Mouse (Mus musculus): ENCODE results near the gene Slamf1. TPM values are rescaled to one million over a fixed set of nuclear protein-coding genes. Genes with fewer than 3 reads are reported as not detected.

The Slamf1 gene
- polyA plus RNA-seq, 1 experiment from 2014 or later, result 0.19 TPM

- Histone ChIP-seq H3K9ac (replicated peaks; ENCODE audit: low read depth, low read length) (no peak overlapping the region), H3K27me3 (ENCODE audit: control insufficient read depth, insufficient read depth, low read length) (no peaks in the 10 kb centered on the region), H3K27ac (ENCODE audit: low read length) (no peak overlapping the region), H3K9me3 (ENCODE audit: control insufficient read depth, low read depth, low read length) (no peaks in the 10 kb centered on the region), H3K4me3 (ENCODE audit: low read depth, low read length) (no peak overlapping the region), H3K4me2 (replicated peaks; ENCODE audit: low read depth, low read length) (no peak overlapping the region), H3K36me3 (ENCODE audit: control insufficient read depth, insufficient read depth, low read length) (no peaks in the 10 kb centered on the region), H3K4me1 (ENCODE audit: control insufficient read depth, insufficient read depth, low read length) (no peaks in the 10 kb centered on the region)
- 31% methylated on average over 1 of the region's 1 CpGs for WGBS
- no peak for ATAC-seq (ENCODE audit: insufficient number of reproducible peaks, insufficient read depth, low FRiP score, low read depth)
Observed at GRCm38 (mm10) chr1:171821331-171821730, 54.4 kb downstream of the Slamf1 start.

GRCm38 (mm10) chr1:171825462-171825861 is 58.5 kb downstream of the Slamf1 start:
- H3K9ac ChIP-seq (replicated peaks; ENCODE audit: low read depth, low read length), result no peak overlapping the region
- H3K4me1 ChIP-seq (ENCODE audit: control insufficient read depth, insufficient read depth, low read length), result no peaks in the 10 kb centered on the region
- no peak overlapping the region for H3K4me2 ChIP-seq (replicated peaks; ENCODE audit: low read depth, low read length)
- H3K9me3 ChIP-seq (ENCODE audit: control insufficient read depth, low read depth, low read length), result no peaks in the 10 kb centered on the region
- H3K36me3 ChIP-seq (ENCODE audit: control insufficient read depth, insufficient read depth, low read length), result no peaks in the 10 kb centered on the region
- H3K27me3 ChIP-seq (ENCODE audit: control insufficient read depth, insufficient read depth, low read length), result no peaks in the 10 kb centered on the region
- H3K27ac ChIP-seq (ENCODE audit: low read length), result no peak overlapping the region
- no peak overlapping the region for H3K4me3 ChIP-seq (ENCODE audit: low read depth, low read length)
- ATAC-seq (ENCODE audit: insufficient number of reproducible peaks, insufficient read depth, low FRiP score, low read depth), result no peak
- 43% methylated on average over 4 of the region's 4 CpGs for WGBS

- Histone ChIP-seq H3K4me2 (replicated peaks; ENCODE audit: low read depth, low read length) (no peak overlapping the region), H3K4me1 (ENCODE audit: control insufficient read depth, insufficient read depth, low read length) (no peaks in the 10 kb centered on the region), H3K36me3 (ENCODE audit: control insufficient read depth, insufficient read depth, low read length) (no peaks in the 10 kb centered on the region), H3K9ac (replicated peaks; ENCODE audit: low read depth, low read length) (no peak overlapping the region), H3K27me3 (ENCODE audit: control insufficient read depth, insufficient read depth, low read length) (no peaks in the 10 kb centered on the region), H3K27ac (ENCODE audit: low read length) (no peak overlapping the region), H3K9me3 (ENCODE audit: control insufficient read depth, low read depth, low read length) (no peaks in the 10 kb centered on the region), H3K4me3 (ENCODE audit: low read depth, low read length) (no peak overlapping the region)
- ATAC-seq (ENCODE audit: insufficient number of reproducible peaks, insufficient read depth, low FRiP score, low read depth), result no peak
Observed at GRCm38 (mm10) chr1:171826164-171826563, 59.2 kb downstream of the Slamf1 start.

- Histone ChIP-seq H3K27ac (ENCODE audit: low read length) (no peak overlapping the region), H3K9ac (replicated peaks; ENCODE audit: low read depth, low read length) (no peak overlapping the region), H3K36me3 (ENCODE audit: control insufficient read depth, insufficient read depth, low read length) (no peaks in the 10 kb centered on the region), H3K9me3 (ENCODE audit: control insufficient read depth, low read depth, low read length) (no peaks in the 10 kb centered on the region), H3K4me3 (ENCODE audit: low read depth, low read length) (no peak overlapping the region), H3K4me1 (ENCODE audit: control insufficient read depth, insufficient read depth, low read length) (no peaks in the 10 kb centered on the region), H3K4me2 (replicated peaks; ENCODE audit: low read depth, low read length) (no peak overlapping the region), H3K27me3 (ENCODE audit: control insufficient read depth, insufficient read depth, low read length) (no peaks in the 10 kb centered on the region)
- no peak for ATAC-seq (ENCODE audit: insufficient number of reproducible peaks, insufficient read depth, low FRiP score, low read depth)
Observed at GRCm38 (mm10) chr1:171827674-171828073, 60.7 kb downstream of the Slamf1 start.

GRCm38 (mm10) chr1:171839488-171839887 is 72.6 kb downstream of the Slamf1 start, which contains the start of gene Cd84:
Cd84 (plus strand) TSS chr1:171839697.
- no peak within 1 kb of the TSS for H3K4me2 ChIP-seq (replicated peaks; ENCODE audit: low read depth, low read length)
- no peaks in the 10 kb centered on the region for H3K9me3 ChIP-seq (ENCODE audit: control insufficient read depth, low read depth, low read length)
- H3K4me3 ChIP-seq (ENCODE audit: low read depth, low read length), result no peak within 1 kb of the TSS
- H3K36me3 ChIP-seq (ENCODE audit: control insufficient read depth, insufficient read depth, low read length), result no peaks in the 10 kb centered on the region
- no peak within 1 kb of the TSS for H3K9ac ChIP-seq (replicated peaks; ENCODE audit: low read depth, low read length)
- WGBS, result 85% methylated on average over 3 of the region's 3 CpGs
- no peaks in the 10 kb centered on the region for H3K27me3 ChIP-seq (ENCODE audit: control insufficient read depth, insufficient read depth, low read length)
- H3K4me1 ChIP-seq (ENCODE audit: control insufficient read depth, insufficient read depth, low read length), result no peaks in the 10 kb centered on the region
- ATAC-seq (ENCODE audit: insufficient number of reproducible peaks, insufficient read depth, low FRiP score, low read depth), result no peak
- H3K27ac ChIP-seq (ENCODE audit: low read length), result no peak within 1 kb of the TSS

GRCm38 (mm10) chr1:171840450-171841023 is 73.6 kb downstream of the Slamf1 start:
- no peak for ATAC-seq (ENCODE audit: insufficient number of reproducible peaks, insufficient read depth, low FRiP score, low read depth)
- no peak overlapping the region for H3K27ac ChIP-seq (ENCODE audit: low read length)
- WGBS, result 75% methylated on average over 4 of the region's 4 CpGs

GRCm38 (mm10) chr1:171845035-171845754 is 78.3 kb downstream of the Slamf1 start:
- H3K4me3 ChIP-seq (ENCODE audit: low read depth, low read length), result no peak overlapping the region
- no peaks in the 10 kb centered on the region for H3K27me3 ChIP-seq (ENCODE audit: control insufficient read depth, insufficient read depth, low read length)
- no peaks in the 10 kb centered on the region for H3K9me3 ChIP-seq (ENCODE audit: control insufficient read depth, low read depth, low read length)
- H3K4me2 ChIP-seq (replicated peaks; ENCODE audit: low read depth, low read length), result no peak overlapping the region
- no peak overlapping the region for H3K27ac ChIP-seq (ENCODE audit: low read length)
- no peak overlapping the region for H3K9ac ChIP-seq (replicated peaks; ENCODE audit: low read depth, low read length)
- 78% methylated on average over 5 of the region's 5 CpGs for WGBS
- ATAC-seq (ENCODE audit: insufficient number of reproducible peaks, insufficient read depth, low FRiP score, low read depth), result no peak
- H3K36me3 ChIP-seq (ENCODE audit: control insufficient read depth, insufficient read depth, low read length), result no peaks in the 10 kb centered on the region
- no peaks in the 10 kb centered on the region for H3K4me1 ChIP-seq (ENCODE audit: control insufficient read depth, insufficient read depth, low read length)

More at GRCm38 (mm10) chr1:171840450-171841023, 73.6 kb downstream of the Slamf1 start:
- Histone ChIP-seq H3K4me1 (ENCODE audit: control insufficient read depth, insufficient read depth, low read length) (no peaks in the 10 kb centered on the region), H3K9me3 (ENCODE audit: control insufficient read depth, low read depth, low read length) (no peaks in the 10 kb centered on the region), H3K36me3 (ENCODE audit: control insufficient read depth, insufficient read depth, low read length) (no peaks in the 10 kb centered on the region), H3K27me3 (ENCODE audit: control insufficient read depth, insufficient read depth, low read length) (no peaks in the 10 kb centered on the region), H3K9ac (replicated peaks; ENCODE audit: low read depth, low read length) (no peak overlapping the region), H3K4me2 (replicated peaks; ENCODE audit: low read depth, low read length) (no peak overlapping the region), H3K4me3 (ENCODE audit: low read depth, low read length) (no peak overlapping the region)

- no peaks in the 10 kb centered on the region for H3K27me3 ChIP-seq (ENCODE audit: control insufficient read depth, insufficient read depth, low read length)
- no peaks in the 10 kb centered on the region for H3K9me3 ChIP-seq (ENCODE audit: control insufficient read depth, low read depth, low read length)
- no peaks in the 10 kb centered on the region for H3K36me3 ChIP-seq (ENCODE audit: control insufficient read depth, insufficient read depth, low read length)
- H3K4me2 ChIP-seq (replicated peaks; ENCODE audit: low read depth, low read length), result no peak overlapping the region
- H3K4me3 ChIP-seq (ENCODE audit: low read depth, low read length), result no peak overlapping the region
- no peak for ATAC-seq (ENCODE audit: insufficient number of reproducible peaks, insufficient read depth, low FRiP score, low read depth)
- no peak overlapping the region for H3K9ac ChIP-seq (replicated peaks; ENCODE audit: low read depth, low read length)
- H3K4me1 ChIP-seq (ENCODE audit: control insufficient read depth, insufficient read depth, low read length), result no peaks in the 10 kb centered on the region
- no peak overlapping the region for H3K27ac ChIP-seq (ENCODE audit: low read length)
Observed at GRCm38 (mm10) chr1:171848201-171848600, 81.3 kb downstream of the Slamf1 start.

- Histone ChIP-seq H3K9ac (replicated peaks; ENCODE audit: low read depth, low read length) (no peak overlapping the region), H3K4me1 (ENCODE audit: control insufficient read depth, insufficient read depth, low read length) (no peaks in the 10 kb centered on the region), H3K27ac (ENCODE audit: low read length) (no peak overlapping the region), H3K27me3 (ENCODE audit: control insufficient read depth, insufficient read depth, low read length) (no peaks in the 10 kb centered on the region), H3K4me2 (replicated peaks; ENCODE audit: low read depth, low read length) (no peak overlapping the region), H3K9me3 (ENCODE audit: control insufficient read depth, low read depth, low read length) (no peaks in the 10 kb centered on the region), H3K36me3 (ENCODE audit: control insufficient read depth, insufficient read depth, low read length) (no peaks in the 10 kb centered on the region), H3K4me3 (ENCODE audit: low read depth, low read length) (no peak overlapping the region)
- no peak for ATAC-seq (ENCODE audit: insufficient number of reproducible peaks, insufficient read depth, low FRiP score, low read depth)
- WGBS, result 78% methylated on average over 4 of the region's 4 CpGs
Observed at GRCm38 (mm10) chr1:171848757-171849156, 81.8 kb downstream of the Slamf1 start.

Measured in stomach, embryonic 14.5 days (tissue).